Mouse (Mus musculus): ENCODE data around the gene Itga9. TPM values are rescaled to one million over a fixed set of nuclear protein-coding genes. Genes with fewer than 3 reads are reported as not detected.

Gene Itga9
- polyA plus RNA-seq, 1 experiment = 1.6 TPM

DNA sequence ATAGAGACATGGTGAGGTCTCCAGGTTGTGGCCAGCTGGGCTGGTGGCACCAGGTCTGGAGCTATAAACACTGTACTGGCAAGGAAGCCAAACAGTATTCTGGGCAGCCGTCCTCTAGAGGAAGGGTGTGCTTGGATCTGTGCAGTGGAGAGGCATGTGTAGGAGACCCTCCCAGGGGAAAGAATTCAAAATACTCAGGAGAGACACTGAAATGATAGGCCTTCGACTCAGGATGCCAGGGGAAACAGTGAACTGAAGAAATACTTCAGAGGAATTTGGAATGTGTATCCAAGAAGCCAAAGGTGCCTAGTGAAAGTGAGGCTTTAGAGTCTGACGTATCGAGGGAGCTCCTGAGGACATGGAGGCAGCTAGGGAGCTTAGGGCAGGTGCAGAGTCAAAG lies 343.2 kb downstream of the Itga9 start:
- no peaks in the 10 kb centered on the region for H3K4me1 ChIP-seq (ENCODE audit: control insufficient read depth, insufficient read depth, low read length)
- TF ChIP-seq POLR2A (IDR thresholded peaks at IDR 0.05; ENCODE audit: borderline replicate concordance, insufficient read depth, low read length) (no peak), CTCF (IDR thresholded peaks at IDR 0.05; ENCODE audit: borderline replicate concordance, insufficient read depth, low read depth, low read length) (no peak)
- H3K27me3 ChIP-seq (ENCODE audit: control insufficient read depth, insufficient read depth, low read length) = no peaks in the 10 kb centered on the region
- H3K4me3 ChIP-seq (replicated peaks; ENCODE audit: insufficient read depth, low read depth, low read length) = no peak overlapping the region
- 61% methylated on average over 4 of the region's 4 CpGs for WGBS
- no peak overlapping the region for H3K27ac ChIP-seq (ENCODE audit: insufficient read depth, low read length)
- DNase-seq = no peak

DNA sequence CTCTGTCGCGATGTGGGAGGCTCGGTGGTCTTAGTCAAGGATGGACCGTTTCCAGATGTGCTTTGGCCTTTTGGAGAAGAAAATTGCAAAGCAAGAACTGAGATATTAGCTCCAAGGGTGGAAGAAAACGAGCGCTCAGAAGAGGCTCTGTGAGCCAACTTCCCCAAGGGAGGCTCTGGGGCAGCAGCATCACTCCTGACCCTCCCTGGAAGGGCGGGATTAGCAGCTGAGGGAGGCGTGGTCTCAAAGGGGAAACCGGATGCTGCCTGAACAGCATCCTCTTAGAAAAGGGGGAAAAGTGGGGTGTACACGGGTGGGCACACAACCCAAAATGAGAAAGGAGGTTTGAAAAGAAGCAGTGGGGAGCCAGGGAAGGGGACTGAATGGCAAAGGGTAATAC lies 343.6 kb downstream of the Itga9 start:
- WGBS = 73% methylated on average over 10 of the region's 10 CpGs
- Histone ChIP-seq H3K27me3 (ENCODE audit: control insufficient read depth, insufficient read depth, low read length) (no peaks in the 10 kb centered on the region), H3K4me3 (replicated peaks; ENCODE audit: insufficient read depth, low read depth, low read length) (no peak overlapping the region), H3K27ac (ENCODE audit: insufficient read depth, low read length) (no peak overlapping the region), H3K4me1 (ENCODE audit: control insufficient read depth, insufficient read depth, low read length) (no peaks in the 10 kb centered on the region)
- no peak for DNase-seq
- TF ChIP-seq CTCF (IDR thresholded peaks at IDR 0.05; ENCODE audit: borderline replicate concordance, insufficient read depth, low read depth, low read length) = no peak
- no peak for TF ChIP-seq POLR2A (IDR thresholded peaks at IDR 0.05; ENCODE audit: borderline replicate concordance, insufficient read depth, low read length)

Other genes with a start within 250 kb of the Itga9 start
- 6.0 and 6.9 TPM in 2 replicates for gene Eomes, start 128.5 kb upstream of the Itga9 start, polyA plus RNA-seq (2012; rRNA removed)
- gene Golga4, start 100.4 kb upstream of the Itga9 start, polyA plus RNA-seq (2012; rRNA removed) = 61.5 and 65.7 TPM in 2 replicates